In genomic region chr3:156562424-156562785, GRCm38 (mm10) we compare ENCODE assay signal across 7 mouse cellular contexts. TPM values are rescaled to one million over a fixed set of nuclear protein-coding genes. Genes with fewer than 3 reads are reported as not detected.
DNase-seq lines count a peak whose midpoint lies in the region; ATAC-seq and TF ChIP-seq lines count a peak whose summit lies in the region.

No protein-coding gene starts in this region.

- H3K36me3 ChIP-seq in forebrain, embryonic 13.5 days (ENCODE audit: poor library complexity, severe bottlenecking), result no peaks in the 10 kb centered on the region
- no peaks in the 10 kb centered on the region for H3K36me3 ChIP-seq in liver, embryonic 14.5 days (replicated peaks; ENCODE audit: control insufficient read depth, insufficient read depth, low read depth)
- H3K36me3 ChIP-seq in thymus, adult 2 months (ENCODE audit: control insufficient read depth, insufficient read depth, low read length), result no peaks in the 10 kb centered on the region

- peak overlapping the region; percentile 97 for H3K27ac ChIP-seq in forebrain, embryonic 13.5 days
- no peak overlapping the region for H3K27ac ChIP-seq in liver, embryonic 14.5 days
- H3K27ac ChIP-seq in thymus, adult 2 months (ENCODE audit: control insufficient read depth, insufficient read depth, low read length), result no peak overlapping the region

- TF ChIP-seq POLR2A in thymus, adult 2 months (IDR thresholded peaks at IDR 0.05; ENCODE audit: control insufficient read depth, extremely low read depth, insufficient read depth, low read length, poor library complexity), result no peak

- no peak for ATAC-seq in forebrain, embryonic 13.5 days
- ATAC-seq in liver, embryonic 14.5 days (ENCODE audit: insufficient read depth), result no peak

- peak overlapping the region; percentile 90 for H3K4me2 ChIP-seq in forebrain, embryonic 13.5 days
- peak overlapping the region; percentile 45; the same call in 1 of the 2 replicates for H3K4me2 ChIP-seq in liver, embryonic 14.5 days (ENCODE audit: low read depth)

- peak; percentile 38 to 50 for DNase-seq in layer of hippocampus, postnatal 10 days (ENCODE audit: low spot score in 2 of 2)
- no peak for DNase-seq in layer of hippocampus, adult 9-10 months (ENCODE audit: low spot score)
- peak; percentile 23 for DNase-seq in embryo, embryonic 11 days
- DNase-seq in liver, embryonic 14.5 days (ENCODE audit: low read depth in 3 of 3, low spot score in 3 of 3), result no peak
- no peak for DNase-seq in urinary bladder, postnatal 10 days (ENCODE audit: low spot score)
- DNase-seq in thymus, adult 2 months, result no peak

- no peaks in the 10 kb centered on the region for H3K27me3 ChIP-seq in forebrain, embryonic 13.5 days
- H3K27me3 ChIP-seq in liver, embryonic 14.5 days (ENCODE audit: control insufficient read depth, insufficient read depth, low read length), result peaks cover 30% of the 10 kb centered on the region
- H3K27me3 ChIP-seq in thymus, adult 2 months (ENCODE audit: control insufficient read depth, insufficient read depth, low read length), result peaks cover 4% of the 10 kb centered on the region; the same call in 1 of the 2 replicates

- no peak for TF ChIP-seq EP300 in liver, embryonic 14.5 days (IDR thresholded peaks at IDR 0.05; ENCODE audit: low read depth)

- H3K9ac ChIP-seq in forebrain, embryonic 13.5 days, result peak overlapping the region; percentile 81
- no peak overlapping the region for H3K9ac ChIP-seq in liver, embryonic 14.5 days (replicated peaks)

- H3K4me1 ChIP-seq in forebrain, embryonic 13.5 days, result peaks cover 34% of the 10 kb centered on the region
- no peaks in the 10 kb centered on the region for H3K4me1 ChIP-seq in liver, embryonic 14.5 days (replicated peaks; ENCODE audit: control insufficient read depth in 2 of 2, insufficient read depth in 2 of 2, low read length in 1 of 2)
- H3K4me1 ChIP-seq in thymus, adult 2 months (replicated peaks; ENCODE audit: control insufficient read depth, insufficient read depth, low read length), result peaks cover 3% of the 10 kb centered on the region

- TF ChIP-seq CTCF in liver, embryonic 14.5 days (IDR thresholded peaks at IDR 0.05; ENCODE audit: low read depth), result no peak
- no peak for TF ChIP-seq CTCF in thymus, adult 2 months (IDR thresholded peaks at IDR 0.05; ENCODE audit: borderline replicate concordance, control insufficient read depth, extremely low read depth, insufficient read depth, low read length, poor library complexity)

- H3K9me3 ChIP-seq in forebrain, embryonic 13.5 days (replicated peaks), result no peaks in the 10 kb centered on the region
- no peaks in the 10 kb centered on the region for H3K9me3 ChIP-seq in liver, embryonic 14.5 days (ENCODE audit: control insufficient read depth, low read length)

- under 1% methylated on average over 10 of the region's 10 CpGs for WGBS in forebrain, embryonic 13.5 days
- 2% methylated on average over 10 of the region's 10 CpGs for WGBS in liver, embryonic 14.5 days (ENCODE audit: insufficient replicate concordance)
- WGBS in thymus, adult 2 months, result 7% methylated on average over 10 of the region's 10 CpGs

- peak overlapping the region; percentile 72 for H3K4me3 ChIP-seq in forebrain, embryonic 13.5 days
- no peak overlapping the region for H3K4me3 ChIP-seq in liver, embryonic 14.5 days (ENCODE audit: insufficient read depth in 1 of 2, low read depth in 2 of 2, low read length in 2 of 2)
- H3K4me3 ChIP-seq in thymus, adult 2 months (ENCODE audit: control insufficient read depth, insufficient read depth, low read length), result no peak overlapping the region

RNA-seq across cellular contexts. Expression of gene Negr1, which starts 0.8 kb away (rescaled TPM):
- 100 to 1,000 TPM; 127 to 140 TPM for total RNA-seq in layer of hippocampus, postnatal 10 days (2021)
- polyA plus RNA-seq in forebrain, embryonic 13.5 days (2015; fragmentation: Nextera tagmentation; extraction: Ambion mirVana), result 22.5 and 26.6 TPM in 2 replicates
- 0.03 and 0.05 TPM in 2 replicates for polyA plus RNA-seq in liver, embryonic 14.5 days (2012; rRNA removed)
- not detected in 2 replicates for polyA plus RNA-seq in liver, embryonic 14.5 days (2014; fragmentation: Nextera tagmentation; extraction: Ambion mirVana)
- 0.24 and 0.67 TPM in 2 replicates for polyA plus RNA-seq in thymus, adult 2 months (2012; rRNA removed)

Comparison
In these comparisons a context has a peak if more than half of its experiments do, and no peak if none do; other contexts are left out.
1. DNase-seq: peak in layer of hippocampus, postnatal 10 days (2 of 2) and embryo, embryonic 11 days (single experiment); none in layer of hippocampus, adult 9-10 months (single experiment), liver, embryonic 14.5 days (0 of 3), urinary bladder, postnatal 10 days (single experiment) and thymus, adult 2 months (single experiment).
2. RNA of gene Negr1, which starts 0.8 kb away (polyA plus RNA-seq): 22.5 to 26.6 TPM in forebrain, embryonic 13.5 days; 0.24 to 0.67 TPM in thymus, adult 2 months and 0.03 to 0.05 TPM in liver, embryonic 14.5 days; every median in the first group is over 10 times any median in the second.